Mouse (Mus musculus) spleen, postnatal 10 days (tissue): Measurements from ENCODE around the gene Dhx9.
"Not testable (repeated sequence)": the region's sequence is repeated elsewhere in the genome, so short reads cannot be mapped to it uniquely, and the experiment has no call there.

Source experiments
- DNase-seq, 2 experiments: peaks; one replicate each; pipeline ENCODE4 v3.0.0; 2021 to 2022; ENCODE audit warnings: low spot score in 2 of 2

Gene Dhx9

GRCm38 (mm10) chr1:153487500-153487879 is at the start of gene Dhx9:
Gene Dhx9 (minus strand): TSS chr1:153487660.
- DNase-seq: peak; percentile 98 to 100

DNA sequence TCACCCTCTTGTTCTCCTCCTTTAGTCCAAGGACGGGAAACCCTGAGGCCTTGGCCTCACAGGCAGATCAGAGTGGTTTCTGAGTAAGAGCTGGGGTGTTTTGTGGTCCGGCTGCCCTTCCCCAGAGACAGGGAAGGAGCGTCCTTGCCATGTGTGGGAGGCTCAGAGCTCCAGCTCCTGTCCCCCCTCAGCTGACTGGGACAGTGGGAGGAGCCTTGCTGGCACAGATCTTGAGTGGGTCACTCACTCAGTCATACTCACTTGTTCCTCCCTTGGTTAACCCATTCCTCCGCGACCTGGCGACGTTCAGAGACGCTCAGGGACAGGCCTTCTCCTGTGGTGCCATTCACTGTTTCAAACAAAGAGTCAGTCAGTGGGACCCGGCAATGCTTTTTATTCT is 48.2 kb upstream of the Dhx9 start:
- DNase-seq: peak in 1 of 2 experiments; percentile 24

GRCm38 (mm10) chr1:153532896-153533295 is 45.4 kb upstream of the Dhx9 start:
- DNase-seq: not testable (repeated sequence)

- DNase-seq: peak; percentile 7 to 36
Observed at GRCm38 (mm10) chr1:153532234-153532841, 44.9 kb upstream of the Dhx9 start.

DNA sequence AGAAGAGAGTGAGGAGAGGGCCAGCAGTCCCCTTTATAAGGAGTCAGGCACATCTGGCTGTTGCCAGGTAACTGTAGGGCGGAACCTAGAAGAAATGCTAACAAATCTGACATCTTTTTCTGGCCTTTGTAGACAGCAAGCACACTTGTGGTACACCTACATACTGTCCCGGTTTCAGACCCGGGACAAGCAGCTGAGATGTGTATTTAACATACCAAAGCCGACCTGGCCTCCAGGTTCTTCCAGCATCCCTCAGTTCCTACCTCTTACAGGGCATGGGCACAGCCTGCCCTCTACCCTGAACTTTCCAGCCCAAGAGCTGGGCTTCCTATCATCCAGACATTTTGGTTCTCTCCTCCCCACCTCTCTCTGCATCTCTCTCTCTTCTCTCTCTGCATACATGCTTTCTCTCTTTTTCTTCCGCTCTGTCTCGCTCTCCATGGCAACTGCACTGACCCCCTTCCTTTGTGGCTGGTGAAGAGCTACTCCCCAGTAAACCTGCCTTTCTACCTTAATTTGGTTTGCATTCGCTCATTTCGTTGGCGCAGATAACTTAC is 44.3 kb upstream of the Dhx9 start:
- DNase-seq: no peak

GRCm38 (mm10) chr1:153522116-153522515 is 34.7 kb upstream of the Dhx9 start:
- DNase-seq: no peak

DNA sequence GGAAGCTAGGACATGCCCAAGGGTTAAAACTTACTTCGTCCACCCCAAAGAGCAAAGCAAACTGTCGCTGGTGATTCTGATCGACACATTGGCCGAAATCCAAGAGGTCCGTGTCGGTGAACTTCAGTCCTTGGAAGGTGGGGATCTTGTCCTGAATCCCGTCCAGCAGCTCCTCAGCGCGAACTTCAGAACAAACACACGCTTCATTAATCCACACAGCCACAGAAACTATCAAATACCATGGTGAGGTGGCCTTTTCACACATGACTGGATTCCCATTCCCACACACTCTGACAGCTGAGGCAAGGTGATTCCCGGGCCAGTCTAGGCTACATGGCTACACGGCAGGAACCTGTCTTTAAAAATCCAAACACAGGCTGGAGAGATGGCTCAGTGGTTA is 27.9 kb upstream of the Dhx9 start:
- DNase-seq: no peak

DNA sequence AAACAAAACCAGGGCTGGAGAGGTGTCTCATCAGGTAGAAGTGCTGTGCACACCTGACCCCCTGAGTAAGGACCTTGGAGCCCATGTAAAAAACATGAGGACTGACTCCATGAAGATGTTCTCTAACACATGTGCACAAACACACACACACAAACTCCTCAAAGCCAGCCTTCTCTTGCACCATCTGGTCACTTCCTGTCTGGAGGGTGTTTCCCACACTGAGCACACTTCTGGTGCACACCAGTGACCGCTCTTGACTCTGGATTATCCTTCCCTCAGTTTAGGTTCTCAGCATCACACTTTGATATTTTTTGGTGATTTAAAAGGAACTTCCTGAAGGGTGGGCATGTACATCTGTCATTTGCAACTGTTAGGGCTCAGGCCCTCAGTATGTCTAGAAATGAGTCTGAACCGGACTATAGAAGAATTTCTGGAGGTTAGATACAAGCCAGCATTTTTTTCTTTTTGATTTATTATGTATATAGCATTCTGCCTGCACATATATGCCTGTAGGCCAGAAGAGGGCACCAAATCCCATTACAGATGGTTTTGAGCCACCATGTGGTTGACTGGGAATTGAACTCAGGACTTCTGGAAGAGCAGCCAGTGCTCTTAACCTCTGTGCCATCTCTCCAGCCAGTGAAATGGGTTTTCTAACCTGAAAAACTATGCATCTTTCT is 23.0 kb upstream of the Dhx9 start:
- DNase-seq: no peak

GRCm38 (mm10) chr1:153509569-153509968 is 22.1 kb upstream of the Dhx9 start:
- DNase-seq: not testable (repeated sequence)

DNA sequence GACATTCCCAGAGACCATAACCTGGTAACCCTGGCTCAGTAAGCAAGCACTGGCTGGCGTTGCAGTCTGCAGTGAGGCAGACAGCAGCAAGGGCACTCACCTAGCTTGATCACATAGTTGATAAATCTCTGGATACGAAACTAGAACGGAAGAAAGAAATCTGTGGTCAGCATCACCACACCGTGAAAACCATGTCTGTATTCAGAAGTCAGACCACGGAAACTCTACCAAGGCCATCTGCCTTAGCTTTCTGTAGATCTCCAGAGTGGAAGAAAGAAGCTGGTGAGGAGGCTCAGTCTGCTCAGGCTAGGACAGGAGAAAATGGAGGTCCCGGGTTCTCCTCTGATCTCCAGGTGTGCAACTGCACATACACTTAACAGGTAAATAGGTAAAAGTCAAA is 21.6 kb upstream of the Dhx9 start:
- DNase-seq: no peak

- DNase-seq: no peak
Observed at GRCm38 (mm10) chr1:153506266-153506665, 18.8 kb upstream of the Dhx9 start.

DNA sequence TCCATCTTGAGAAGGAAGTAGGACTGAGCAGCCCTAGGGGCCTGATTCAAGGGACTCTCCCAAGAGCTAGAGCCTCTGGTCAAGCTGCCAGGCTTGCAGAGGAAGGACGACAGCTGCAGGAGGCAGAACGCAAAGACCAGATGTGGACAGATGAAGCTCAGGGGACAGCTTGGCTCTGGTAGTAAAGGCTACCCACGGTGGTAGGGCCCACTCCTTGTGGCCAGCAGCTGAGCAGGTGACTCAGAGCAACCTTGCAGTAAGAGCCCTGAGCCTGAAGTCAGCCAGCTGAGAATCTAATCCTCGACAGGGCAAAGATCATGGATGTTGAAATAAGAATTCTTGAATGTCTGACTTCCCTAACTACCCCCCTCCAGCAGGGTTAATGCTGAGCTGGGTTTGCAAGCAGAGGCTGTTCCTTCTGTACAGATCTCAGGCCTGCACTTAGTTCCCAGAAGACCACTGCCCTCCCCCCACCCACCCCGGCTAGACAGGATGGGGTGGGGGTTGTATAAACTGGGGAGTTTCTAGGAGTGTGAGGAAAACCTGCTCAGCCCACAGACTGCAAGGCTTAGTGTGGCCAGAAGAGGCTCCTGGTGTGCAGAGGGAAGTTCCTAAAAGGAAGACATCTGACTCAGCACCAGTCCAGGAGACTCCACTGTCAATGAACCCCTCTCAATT is 14.3 kb upstream of the Dhx9 start:
- DNase-seq: no peak

- no peak for DNase-seq
Observed at GRCm38 (mm10) chr1:153500030-153500429, 12.6 kb upstream of the Dhx9 start.

DNA sequence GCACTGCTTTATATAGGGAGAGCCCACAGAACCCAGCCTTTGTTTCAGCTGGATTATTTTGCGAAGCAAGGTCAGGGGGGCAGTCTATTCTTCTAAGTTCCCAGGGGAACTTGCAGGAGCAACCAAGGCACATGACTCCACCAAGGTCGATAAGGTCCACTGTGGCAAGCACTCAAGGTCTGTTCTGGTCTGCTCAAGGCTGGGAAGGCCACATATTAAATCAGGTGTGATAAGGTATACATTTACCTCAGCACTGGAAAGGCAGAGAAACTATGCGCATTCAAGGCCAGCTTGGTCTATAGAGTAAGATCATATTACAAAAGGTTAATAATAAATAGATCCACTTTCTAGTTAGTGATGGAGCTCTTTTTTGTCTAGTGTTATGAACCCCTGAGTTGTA is 8.6 kb upstream of the Dhx9 start:
- DNase-seq: no peak

- no peak for DNase-seq
Observed at GRCm38 (mm10) chr1:153493931-153494330, 6.5 kb upstream of the Dhx9 start.

DNA sequence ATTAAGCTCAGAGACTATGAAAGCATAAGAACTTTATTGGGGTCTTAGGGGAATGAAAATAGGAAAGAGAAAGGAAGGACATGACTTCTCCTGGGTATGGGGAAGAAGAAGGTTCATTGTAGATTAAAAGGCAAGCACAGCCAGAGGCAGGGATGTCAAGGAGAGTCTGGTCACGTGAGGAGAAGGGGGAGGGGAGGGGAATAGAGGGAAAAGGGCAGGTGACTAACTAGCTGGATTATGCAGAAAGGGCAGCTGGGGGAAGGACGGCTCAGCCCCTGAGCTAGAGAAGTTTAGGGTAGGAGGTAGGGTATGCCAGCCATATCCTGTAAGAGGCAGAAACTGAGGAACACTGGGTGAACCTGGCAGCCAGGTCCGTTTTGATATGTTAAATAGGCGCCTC is 5.9 kb upstream of the Dhx9 start:
- DNase-seq: no peak

- DNase-seq: peak in 1 of 2 experiments; percentile 27
Observed at GRCm38 (mm10) chr1:153491822-153492221, 4.4 kb upstream of the Dhx9 start.

DNA sequence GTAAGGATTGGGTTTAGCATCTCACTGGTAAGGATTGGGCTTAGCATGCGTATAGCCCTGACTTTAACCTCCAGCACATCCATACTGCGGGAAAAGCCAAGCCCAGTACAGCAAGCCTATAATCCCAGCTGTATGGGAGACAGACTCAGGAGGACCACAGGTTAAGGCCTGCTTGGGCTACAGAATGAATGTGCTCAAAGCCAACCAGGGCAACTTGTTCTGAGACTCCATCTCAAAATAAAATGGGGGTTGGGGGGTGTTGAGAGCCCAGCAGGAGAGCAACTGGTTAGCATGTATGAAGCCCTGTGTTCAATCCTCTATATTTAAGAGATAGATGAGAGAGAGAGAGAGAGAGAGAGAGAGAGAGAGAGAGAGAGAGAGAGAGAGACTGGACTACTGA is 3.9 kb upstream of the Dhx9 start:
- no peak for DNase-seq

- no peak for DNase-seq
Observed at GRCm38 (mm10) chr1:153489963-153490362, 2.5 kb upstream of the Dhx9 start.

- no peak for DNase-seq
Observed at GRCm38 (mm10) chr1:153489540-153489939, 2.1 kb upstream of the Dhx9 start.

DNA sequence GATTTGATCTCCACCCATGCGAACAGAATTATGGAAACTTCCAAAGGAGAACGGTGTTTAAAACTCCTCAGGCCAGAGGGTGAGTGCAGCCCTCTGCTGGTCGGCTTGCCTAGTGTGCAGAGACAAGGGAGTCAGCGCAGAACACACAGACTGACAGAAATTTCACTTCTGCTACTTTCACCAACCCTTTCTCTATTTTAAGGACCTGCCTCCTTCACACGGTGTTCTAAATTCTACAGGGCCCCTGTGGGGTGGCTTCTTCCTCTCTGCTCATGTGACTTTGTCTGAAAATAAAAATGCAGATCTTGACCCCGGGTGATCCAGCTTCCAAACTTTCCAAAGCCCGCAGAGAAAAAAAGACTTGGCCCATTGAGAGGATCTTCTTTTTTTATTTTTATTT is 1.7 kb upstream of the Dhx9 start:
- DNase-seq: peak; percentile 30 to 73

GRCm38 (mm10) chr1:153486767-153487499 is 527 bp downstream of the Dhx9 start:
- peak; percentile 65 to 79 for DNase-seq
